Mouse (Mus musculus) CD8-positive naive resting alpha-beta T cell, adult 2 months (primary cell): Measurements from ENCODE around the gene Slc25a45.

Experiments
- DNase-seq, 2 experiments: peaks; one replicate each; pipeline ENCODE4 v3.0.0; 2022; ENCODE audit warnings: low read depth in 2 of 2, low spot score in 2 of 2

The Slc25a45 gene

GRCm38 (mm10) chr19:5887234-5887815 lies 9.7 kb downstream of the Slc25a45 start:
- no peak for DNase-seq

- no peak for DNase-seq
Measured at GRCm38 (mm10) chr19:5889211-5889610, 11.6 kb downstream of the Slc25a45 start.

GRCm38 (mm10) chr19:5891521-5892258 lies 14.1 kb downstream of the Slc25a45 start:
- DNase-seq: no peak

GRCm38 (mm10) chr19:5892262-5892661 lies 14.7 kb downstream of the Slc25a45 start:
- DNase-seq: no peak

GRCm38 (mm10) chr19:5892735-5893134 lies 15.1 kb downstream of the Slc25a45 start:
- DNase-seq: no peak

GRCm38 (mm10) chr19:5893282-5894001 lies 15.8 kb downstream of the Slc25a45 start:
- DNase-seq: no peak

GRCm38 (mm10) chr19:5894002-5894678 lies 16.5 kb downstream of the Slc25a45 start, which contains the start of gene Tigd3:
Gene Tigd3, minus strand, starts transcription at chr19:5894149.
- peak; percentile 71 to 85 for DNase-seq

GRCm38 (mm10) chr19:5907275-5907674 lies 29.7 kb downstream of the Slc25a45 start:
- no peak for DNase-seq

- DNase-seq: no peak
Measured at GRCm38 (mm10) chr19:5910221-5910620, 32.6 kb downstream of the Slc25a45 start.

GRCm38 (mm10) chr19:5911430-5912102 lies 34.0 kb downstream of the Slc25a45 start:
- no peak for DNase-seq

- DNase-seq: peak; percentile 97 to 98
Measured at GRCm38 (mm10) chr19:5912103-5913006, 34.7 kb downstream of the Slc25a45 start.

GRCm38 (mm10) chr19:5913007-5913719 lies 35.6 kb downstream of the Slc25a45 start, which contains the start of gene Dpf2:
Gene Dpf2, minus strand, starts transcription at chr19:5913010.
- DNase-seq: no peak

GRCm38 (mm10) chr19:5921715-5922114 lies 44.1 kb downstream of the Slc25a45 start:
- DNase-seq: no peak

GRCm38 (mm10) chr19:5922119-5922942 lies 44.7 kb downstream of the Slc25a45 start:
- DNase-seq: no peak

- no peak for DNase-seq
Measured at GRCm38 (mm10) chr19:5922963-5923362, 45.4 kb downstream of the Slc25a45 start.

GRCm38 (mm10) chr19:5923990-5924712 lies 46.5 kb downstream of the Slc25a45 start:
- DNase-seq: peak; percentile 69 to 85

- DNase-seq: peak; percentile 73 to 87
Measured at GRCm38 (mm10) chr19:5924713-5925093, 47.1 kb downstream of the Slc25a45 start, which contains the start of gene Cdc42ep2. Gene Cdc42ep2, minus strand, starts transcription at chr19:5924816.
